Mouse (Mus musculus) adrenal gland, postnatal 4 days (tissue): ENCODE results near the gene Gm21988. TPM values are rescaled to one million over a fixed set of nuclear protein-coding genes. Genes with fewer than 3 reads are reported as not detected.
A peak's percentile ranks its signal among the peaks of the same experiment; 100 is the strongest.

ENCODE experiments used
- DNase-seq, 2 experiments: peaks; one replicate each; pipeline ENCODE4 v3.0.0; 2021 to 2022; ENCODE audit warnings: low spot score in 2 of 2, mixed read lengths in 2 of 2
- long read RNA-seq, 2 experiments: library from polyadenylated mRNA; stranded (forward); transcript quantifications; one replicate each; pipeline ENCODE4 v2.0.0; 2021
- total RNA-seq, 2 experiments: library from RNA; stranded (reverse); gene quantifications; 2 replicates each; pipeline ENCODE4 v1.2.3; 2021

Gene Gm21988
- 1 to 10 TPM; 4.5 to 8.1 TPM for total RNA-seq
- long read RNA-seq, experiment 1, partial matches to known transcripts = 4 of 9 reads
- long read RNA-seq, experiment 1, other reads (novel, unspliced or antisense) = 5 of 9 reads
- long read RNA-seq, experiment 2, partial matches to known transcripts = 12 of 19 reads
- long read RNA-seq, experiment 2, other reads (novel, unspliced or antisense) = 7 of 19 reads

DNA sequence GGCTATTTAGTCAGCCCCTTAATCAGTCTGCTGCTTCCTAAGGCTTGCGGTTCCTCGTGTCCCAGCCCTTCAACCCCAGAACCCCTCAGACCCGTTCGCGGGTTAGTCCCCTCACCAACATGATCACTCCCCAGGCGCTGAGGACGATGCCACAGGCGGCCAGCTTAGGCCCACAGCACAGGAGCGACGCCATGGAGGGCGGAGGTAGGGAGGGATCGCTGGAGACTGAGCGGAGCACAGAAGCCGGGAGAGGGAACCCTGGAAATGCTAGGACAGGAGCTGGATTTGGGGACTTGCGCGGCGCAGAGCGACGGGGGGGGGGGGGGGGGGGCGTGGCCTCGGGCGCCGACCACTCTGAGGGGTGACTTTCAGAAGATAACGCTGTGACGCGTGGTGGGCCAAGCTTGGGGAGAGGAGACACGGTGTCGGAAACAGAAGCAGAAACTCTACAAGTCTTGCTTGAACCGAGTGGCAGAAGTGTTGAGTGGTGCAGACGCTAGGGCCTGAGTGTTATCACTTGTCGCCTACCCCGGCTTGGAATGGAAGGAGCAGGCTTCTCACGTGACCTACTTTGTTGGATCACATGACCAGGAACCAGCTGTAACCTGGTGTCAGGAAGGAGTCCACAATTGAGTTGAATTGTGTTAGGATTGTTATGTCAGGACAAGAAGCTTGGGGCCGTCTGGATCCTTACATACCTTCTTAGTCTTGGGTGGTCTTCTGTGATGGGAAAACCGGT is at the start of gene Gm21988, which contains the start of gene Rnasek:
Gm21988 (minus strand) TSS at position 290 of the 739 bp plus-strand sequence.
Rnasek (minus strand) TSS at position 302 of the 739 bp plus-strand sequence.
- DNase-seq = peak; percentile 51 to 60

DNA sequence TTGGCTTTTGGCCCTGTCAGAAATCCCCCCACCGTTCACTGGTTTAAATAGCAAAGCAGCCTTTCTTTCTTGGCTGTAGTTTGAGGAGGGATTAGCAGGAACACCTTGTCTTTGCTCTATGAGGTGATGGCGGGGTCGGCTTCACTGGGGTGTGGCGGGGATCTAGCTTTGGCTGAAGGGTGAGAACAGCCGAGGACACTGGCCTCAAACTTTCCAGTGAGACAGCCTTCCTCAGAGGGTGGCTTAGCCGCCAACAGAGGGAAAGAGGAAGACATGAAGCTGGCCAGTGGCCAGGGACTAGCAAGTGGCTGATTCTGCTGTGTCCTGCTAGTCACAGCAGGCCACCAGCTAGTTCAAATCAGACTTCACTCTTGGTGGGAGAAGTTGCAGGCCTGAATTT is 49.6 kb upstream of the Gm21988 start:
- DNase-seq = no peak

DNA sequence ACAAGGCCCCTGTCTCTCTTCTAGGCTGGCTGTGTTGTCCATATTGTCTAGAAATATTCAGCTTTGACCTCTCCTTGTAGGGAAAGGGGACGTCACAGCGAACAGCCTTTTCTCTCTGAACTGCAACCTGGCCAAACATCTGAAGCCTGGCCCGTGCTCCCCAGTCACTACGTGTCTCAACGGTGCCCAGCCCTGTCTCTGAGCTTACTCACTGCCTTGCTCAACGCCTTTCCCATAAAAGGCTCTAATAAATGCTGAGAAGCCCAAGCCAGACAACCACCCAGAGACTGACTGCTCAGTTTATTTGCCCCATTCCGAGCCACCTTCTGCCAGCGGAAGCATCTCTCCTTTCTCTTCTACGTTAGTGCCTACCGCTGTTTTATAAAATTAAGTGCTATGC is 48.5 kb upstream of the Gm21988 start:
- DNase-seq = no peak

DNA sequence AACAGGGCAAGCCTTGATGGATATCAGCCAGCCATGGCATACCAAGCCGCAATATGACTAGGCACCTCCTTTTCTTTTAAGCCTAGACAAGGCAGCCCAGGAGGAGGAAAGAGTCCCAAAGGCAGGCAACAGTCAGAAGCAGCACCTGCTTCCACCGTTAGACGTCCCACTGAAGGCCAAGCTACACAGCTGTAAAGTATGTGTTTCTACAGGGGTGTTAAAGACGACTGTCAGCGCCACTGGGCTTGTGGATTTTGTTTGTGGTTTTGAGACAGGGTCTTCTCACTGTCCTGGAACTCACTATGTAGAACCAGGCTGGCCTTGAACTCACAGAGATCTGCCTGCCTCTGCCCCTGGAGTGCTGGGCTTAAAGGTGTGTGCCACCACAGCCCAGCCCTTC is 46.1 kb upstream of the Gm21988 start:
- no peak for DNase-seq

DNA sequence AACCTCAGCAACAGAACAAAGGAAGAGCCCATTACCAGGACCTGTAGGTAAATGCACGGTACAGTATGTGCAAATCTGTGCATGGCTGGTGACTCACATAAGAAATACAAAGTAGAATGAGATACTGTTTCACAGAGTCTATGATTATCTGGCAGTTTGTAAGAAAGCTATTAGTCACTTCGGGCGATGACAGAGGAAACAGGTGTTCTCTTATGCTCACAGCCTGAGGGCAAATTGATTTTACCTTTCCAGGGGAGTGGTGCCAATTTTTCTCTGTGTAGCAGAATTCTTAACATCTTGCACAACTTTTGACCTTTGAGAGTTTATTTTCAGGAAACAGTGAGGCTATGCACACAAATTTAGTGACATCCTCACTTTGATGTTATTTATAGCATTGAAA is 45.1 kb upstream of the Gm21988 start:
- DNase-seq = no peak

DNA sequence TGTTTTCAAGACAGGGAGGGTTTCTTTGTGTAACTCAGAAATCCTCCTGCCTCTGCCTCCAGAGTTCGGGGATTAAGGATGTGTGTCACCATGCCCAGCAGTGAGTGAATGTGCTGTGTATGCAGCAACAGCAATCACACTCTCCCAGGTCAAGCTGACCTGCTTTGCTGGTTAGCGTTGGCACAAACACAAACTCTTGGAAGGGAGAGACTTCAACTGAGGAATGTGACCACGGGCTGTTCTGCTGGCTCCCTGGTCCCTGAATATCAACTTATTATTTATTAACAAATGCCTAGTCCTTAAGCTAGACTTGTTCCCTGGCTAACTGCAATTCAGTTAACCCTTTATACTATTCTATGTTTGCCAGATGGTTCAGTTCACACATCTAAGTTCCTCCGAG is 44.0 kb upstream of the Gm21988 start:
- DNase-seq = no peak

DNA sequence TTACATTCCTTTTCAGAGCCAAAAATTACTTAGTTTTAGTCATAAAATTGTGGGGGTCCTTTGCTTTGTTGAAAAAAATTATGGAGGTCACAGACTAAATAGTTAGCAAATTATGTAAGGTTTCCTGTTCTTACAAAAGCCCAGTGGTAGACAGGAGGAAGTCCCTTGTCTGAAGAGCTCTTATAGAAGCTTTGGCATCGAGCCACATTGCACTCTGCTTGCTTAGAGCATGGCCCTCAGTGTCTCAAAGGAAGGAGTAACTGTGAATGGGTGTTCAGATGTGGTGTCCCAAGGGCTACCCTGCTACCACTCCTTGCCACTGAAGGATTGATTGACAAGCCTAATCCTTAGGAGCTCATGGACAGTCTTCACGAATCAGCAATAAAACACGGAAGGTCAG is 40.8 kb upstream of the Gm21988 start:
- DNase-seq = no peak

DNA sequence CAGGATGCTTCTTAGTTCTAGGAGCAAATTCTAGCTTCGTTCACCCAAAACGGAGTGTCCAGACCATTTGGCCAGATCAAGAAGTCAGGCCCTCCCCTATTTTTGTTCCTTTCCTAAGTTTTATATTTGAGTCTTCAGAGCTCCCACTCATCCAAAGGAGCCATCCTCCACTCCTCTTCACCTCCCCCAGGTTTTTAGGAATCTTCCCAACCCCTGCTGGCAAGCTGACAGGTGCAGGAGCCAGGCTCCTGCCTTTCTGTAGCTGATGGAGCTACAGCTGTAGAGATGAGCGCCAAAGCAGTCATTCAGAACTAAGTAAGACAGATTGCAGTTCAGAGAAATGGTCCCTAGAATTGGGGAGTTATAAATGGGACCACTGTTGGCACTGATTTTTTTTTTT is 39.3 kb upstream of the Gm21988 start:
- no peak for DNase-seq

DNA sequence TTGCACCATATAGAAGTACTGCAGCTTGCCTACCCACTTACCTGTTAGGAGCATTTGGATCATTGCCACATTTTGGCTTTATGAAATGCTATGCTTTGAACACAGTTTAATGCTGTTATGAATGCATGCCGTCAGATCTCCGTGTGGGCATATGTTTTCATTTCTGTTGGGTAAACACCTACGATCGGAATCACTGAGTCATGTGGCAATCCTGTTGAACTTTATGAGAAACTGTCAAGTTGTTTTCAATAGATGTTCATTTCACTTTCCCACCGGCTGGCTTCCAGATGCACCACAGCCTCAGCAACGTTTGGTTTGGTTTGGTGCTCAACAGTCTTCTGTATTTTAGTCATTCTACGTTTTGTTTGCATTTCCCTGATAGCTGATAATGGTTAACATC is 32.0 kb upstream of the Gm21988 start:
- DNase-seq = no peak

DNA sequence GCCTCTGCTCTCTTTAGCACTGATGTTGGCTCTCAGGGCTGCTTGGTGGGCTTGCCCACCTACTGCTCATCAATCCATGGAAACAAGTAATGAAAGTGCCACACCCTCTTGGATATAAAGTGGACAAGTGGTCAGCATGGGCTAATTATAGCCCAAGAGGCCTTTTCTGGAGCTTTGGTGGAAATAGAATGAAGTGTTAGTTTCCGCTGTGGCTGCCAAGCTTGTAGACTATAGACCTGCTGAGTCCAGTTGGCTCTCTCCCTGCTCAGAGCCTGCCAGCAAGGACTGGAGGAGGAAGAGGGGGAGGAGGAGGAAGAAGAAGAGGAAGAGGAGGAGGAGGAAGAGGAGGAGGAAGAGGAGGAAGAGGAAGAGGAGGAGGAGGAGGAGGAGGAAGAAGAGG is 26.8 kb upstream of the Gm21988 start:
- DNase-seq = no peak

DNA sequence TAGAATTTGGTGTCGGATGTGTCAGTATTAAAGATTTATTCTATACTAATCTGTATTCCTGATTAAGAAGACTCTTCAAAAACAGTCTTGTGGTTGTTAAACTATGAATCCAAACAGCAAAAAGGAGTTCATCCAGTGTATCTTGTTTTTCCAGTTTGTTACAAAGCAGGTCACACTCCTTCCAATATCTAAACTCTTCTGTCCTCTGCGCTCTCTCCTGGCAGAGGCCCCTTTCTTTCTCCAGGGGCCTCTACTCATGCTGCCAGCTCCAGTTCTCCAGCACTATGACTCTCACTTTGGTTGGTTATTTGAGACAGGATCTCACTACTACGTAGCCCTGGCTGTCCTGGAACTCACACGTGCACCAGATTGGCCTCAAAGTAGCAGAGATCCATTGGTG is 26.2 kb upstream of the Gm21988 start:
- no peak for DNase-seq

DNA sequence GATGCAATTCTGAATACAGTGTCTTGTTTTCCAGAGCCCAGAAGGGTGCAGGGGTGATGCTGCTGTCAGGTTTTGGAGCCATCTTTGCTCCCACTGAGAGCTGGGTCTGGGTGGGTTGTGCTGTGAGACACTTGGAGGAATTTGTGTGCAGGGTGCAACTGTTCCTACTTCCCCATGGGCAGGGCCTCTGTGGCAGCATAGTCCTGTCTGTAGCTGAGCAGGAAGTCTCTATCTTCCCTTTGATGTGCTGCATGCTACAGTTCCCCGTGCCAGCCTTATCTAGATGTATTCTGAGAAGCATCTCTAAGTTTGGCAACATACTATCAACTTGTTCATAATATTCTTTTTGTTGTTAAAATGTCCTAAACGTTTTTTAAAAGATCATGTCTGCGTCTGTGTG is 25.6 kb upstream of the Gm21988 start:
- no peak for DNase-seq

DNA sequence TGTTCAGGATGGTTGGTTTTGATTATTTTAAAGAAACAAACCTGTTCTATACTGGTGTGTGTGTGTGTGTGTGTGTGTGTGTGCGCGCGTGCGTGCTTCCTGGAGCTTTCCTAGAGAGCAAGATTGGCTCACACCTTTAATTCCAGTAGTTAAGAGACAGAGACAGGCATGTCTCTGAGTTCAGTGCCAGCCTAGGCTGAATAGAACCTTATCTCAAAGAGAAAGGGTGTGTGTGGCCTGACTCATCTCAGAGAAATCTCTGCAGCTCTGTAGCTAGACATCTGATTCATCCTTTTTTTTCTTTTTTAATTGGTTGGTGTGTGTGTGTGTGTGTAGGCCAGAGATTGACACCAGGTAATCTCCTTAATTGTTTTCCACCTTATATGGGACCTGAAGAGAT is 19.4 kb upstream of the Gm21988 start:
- DNase-seq = no peak

DNA sequence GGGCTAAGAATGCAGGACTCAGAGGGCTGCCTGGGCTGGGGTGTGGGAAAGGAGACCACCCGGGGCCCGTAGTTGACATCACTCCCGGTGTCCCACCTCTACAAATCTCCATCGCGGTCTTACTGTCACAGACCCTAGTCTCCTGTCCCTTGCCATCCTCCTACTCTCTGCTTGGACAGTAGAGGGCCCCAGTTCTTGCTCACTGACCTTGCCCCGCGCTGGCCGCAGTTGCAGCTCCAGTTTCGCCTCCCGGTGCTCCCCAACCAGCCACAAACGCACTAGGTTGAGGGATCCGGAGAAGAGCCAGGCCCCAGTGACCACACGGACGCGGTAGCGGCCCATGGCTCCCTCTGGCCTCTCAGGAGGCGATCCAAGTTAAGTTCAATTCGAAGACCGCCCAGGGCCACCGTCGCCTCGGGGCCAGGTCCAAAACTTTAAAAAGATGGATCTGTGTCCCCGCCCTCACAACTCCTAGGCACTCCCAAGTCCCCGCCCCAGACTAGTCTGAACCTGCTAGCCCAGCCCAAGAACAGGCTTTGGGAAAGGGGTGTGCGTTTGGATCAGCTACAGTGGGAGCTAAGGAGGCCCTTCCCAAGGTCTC is 15.4 kb upstream of the Gm21988 start, which contains the start of gene Alox12:
Alox12 (minus strand) TSS at position 423 of the 601 bp plus-strand sequence.
- DNase-seq = no peak

DNA sequence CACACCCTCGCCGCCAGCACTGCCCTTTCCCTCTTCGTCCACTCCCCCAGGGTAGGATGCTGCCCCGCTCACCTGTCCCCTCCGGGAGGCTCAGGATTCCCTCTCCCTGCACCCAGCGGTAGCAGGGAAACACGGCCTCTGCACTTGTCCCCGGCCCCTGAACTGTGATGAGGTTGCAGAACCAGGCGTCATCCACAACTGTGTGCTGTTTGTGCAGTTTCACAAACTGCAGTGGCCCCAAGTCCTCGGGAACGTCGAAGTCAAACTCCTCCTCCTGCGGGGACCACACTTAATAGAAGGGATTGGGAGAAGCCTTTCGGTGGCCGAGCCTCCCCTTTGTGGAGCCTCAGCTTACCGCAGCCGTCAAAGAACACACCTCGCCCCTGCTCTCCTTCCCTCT is 14.7 kb upstream of the Gm21988 start:
- DNase-seq = no peak

DNA sequence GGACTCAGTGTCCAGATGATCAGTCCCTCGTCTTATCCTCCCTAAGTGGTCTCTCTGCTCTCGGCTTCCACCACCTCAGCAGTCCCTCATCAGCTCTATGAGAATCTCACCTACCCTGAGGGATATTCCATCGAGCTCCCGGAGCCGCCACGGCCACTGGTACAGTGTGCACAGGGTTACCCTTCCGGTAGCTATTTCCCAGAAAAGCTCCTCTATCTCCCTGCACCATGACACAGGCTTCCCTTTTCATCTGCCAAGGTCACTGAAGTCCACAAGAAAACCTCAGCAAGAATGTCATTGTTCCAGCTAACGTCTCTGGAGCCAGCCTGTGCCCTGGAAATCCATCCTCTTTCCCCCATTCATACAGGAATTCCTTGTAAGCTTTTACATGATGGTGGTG is 12.2 kb upstream of the Gm21988 start:
- no peak for DNase-seq

DNA sequence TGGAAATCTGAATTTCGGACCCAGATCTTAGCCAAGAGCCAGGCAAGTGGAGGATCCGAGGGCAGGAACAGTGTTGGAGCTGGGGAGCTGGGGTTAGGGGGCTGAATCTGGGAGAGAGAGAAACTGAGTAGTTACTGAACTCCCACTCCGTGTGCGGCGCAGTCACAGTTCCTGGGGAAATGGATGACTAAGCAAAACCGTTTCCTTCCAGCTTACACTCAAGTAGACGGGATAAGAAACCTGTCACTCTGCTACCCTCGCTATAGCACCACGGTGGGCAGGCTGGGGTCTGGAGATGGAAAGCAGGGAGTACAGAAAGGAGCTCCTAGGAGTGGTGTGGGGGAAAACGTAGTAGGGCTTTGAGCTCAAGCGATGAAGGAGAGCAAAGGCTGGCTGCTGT is 10.5 kb upstream of the Gm21988 start:
- no peak for DNase-seq

DNA sequence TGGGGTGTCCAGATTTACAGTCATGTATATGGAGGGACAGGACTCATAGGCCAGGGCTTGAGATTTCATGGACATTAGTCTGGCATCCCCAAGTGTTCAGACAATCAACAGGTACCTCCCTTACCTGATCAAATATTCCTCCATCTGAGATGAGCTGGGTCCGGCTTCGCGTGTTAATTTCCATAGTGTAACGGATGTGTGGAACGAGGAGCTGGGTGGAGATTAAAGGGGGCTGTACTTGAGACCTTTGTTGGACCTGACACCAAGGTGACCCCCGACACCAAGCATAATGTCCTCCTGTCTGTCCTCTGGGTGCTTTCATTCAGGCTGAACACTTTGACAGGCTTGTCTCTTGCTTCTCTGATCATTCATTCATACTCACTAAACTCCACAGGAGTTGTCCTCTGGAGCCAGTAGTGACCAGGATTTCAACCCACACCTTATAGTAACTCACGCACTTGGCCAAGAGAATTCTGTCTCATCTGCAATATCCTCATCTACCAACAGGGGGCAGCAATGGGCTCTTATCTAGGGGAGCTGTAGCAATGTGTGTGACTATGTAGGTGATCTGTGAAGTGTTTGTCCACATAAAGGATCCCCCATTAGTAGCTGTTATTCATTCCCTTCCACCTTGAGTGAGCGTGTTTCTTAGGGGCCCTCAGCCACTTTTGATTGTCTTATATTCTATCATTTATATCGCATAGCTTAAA is 7.7 kb upstream of the Gm21988 start:
- DNase-seq = peak in 1 of 2 experiments; percentile 58

DNA sequence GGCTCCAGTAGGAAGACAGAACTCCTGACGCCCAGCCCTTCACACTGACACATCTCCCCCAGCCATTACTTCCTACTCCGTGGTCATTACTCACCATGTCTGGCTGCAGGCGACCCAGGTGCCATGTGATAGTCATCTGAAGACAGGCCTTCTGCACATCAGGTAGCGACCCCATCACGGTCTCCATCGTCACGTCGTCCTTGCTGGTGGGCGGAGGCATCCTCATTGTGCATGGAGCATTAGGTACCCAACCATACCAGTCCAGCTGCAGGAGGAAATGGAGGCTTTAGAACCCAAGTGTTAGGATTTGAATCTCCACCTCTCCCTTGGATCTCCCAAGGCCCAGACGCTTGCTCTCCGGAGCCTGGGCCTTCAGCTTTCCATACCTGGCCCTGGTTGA is 3.0 kb upstream of the Gm21988 start:
- no peak for DNase-seq

DNA sequence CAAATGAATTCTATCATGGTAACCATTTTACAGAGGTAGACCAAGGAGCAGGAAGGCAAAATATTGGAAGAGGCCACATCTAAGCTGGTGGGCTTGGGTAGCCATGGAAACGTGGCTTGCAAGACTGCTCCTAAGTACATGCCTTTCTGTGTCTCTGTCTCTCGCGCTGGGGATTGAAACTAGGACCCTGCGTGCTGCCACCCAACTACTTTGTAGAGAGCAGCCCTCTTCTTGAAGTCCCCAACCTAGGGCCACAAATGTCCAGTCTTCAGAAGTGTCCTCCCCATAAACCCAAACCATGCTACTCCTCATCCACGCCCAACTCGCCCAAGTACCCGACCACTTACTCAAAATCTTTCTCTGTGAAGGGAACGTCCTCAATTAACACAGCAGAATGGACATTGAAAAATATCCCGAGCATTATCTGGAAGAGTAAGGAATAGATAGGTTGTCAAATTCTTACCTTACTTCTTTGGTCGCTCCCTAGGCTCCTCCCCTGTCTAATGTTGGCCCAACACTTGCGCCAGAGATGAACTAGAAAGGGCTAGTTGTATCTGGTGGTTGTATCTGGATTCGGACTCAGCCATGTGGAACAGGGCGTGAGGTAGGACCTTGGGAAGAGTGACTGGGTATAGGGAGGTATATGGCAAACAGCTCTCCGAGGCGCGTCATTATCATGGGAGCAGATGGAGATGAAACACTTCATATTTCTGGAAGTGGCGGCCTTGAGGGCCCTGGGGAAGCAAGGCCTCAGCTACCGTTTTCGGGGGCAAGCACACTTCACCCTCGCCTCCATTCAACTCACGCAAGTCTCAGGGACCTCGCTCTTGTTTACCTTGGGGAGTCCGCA is 814 bp downstream of the Gm21988 start:
- no peak for DNase-seq
